Mouse (Mus musculus) embryo, embryonic 11 days (tissue): Measurements from ENCODE around the gene Pald1.

Experiments
- DNase-seq: peaks from one replicate; pipeline ENCODE4 v3.0.0-alpha.2; 2015

The Pald1 gene

DNA sequence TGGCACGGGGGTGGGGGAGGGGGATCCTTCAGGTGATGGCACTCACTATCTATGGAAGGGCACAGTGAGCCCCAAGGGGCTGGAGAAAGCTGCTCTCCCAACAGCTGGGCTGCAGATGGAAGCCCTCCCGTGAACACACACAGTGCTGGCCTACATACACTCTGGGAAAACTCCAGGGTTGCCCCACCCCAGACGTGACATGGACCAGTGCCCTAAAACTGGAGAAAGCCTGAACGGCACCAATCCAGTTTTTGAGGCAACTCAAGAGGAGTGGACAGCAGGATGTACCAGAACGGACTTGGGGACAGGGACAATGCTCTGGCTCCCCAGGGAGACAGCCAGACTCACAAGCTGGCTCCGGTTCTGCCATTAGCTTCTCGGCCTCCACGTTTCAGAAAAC lies 58.6 kb downstream of the Pald1 start:
- DNase-seq, result no peak

DNA sequence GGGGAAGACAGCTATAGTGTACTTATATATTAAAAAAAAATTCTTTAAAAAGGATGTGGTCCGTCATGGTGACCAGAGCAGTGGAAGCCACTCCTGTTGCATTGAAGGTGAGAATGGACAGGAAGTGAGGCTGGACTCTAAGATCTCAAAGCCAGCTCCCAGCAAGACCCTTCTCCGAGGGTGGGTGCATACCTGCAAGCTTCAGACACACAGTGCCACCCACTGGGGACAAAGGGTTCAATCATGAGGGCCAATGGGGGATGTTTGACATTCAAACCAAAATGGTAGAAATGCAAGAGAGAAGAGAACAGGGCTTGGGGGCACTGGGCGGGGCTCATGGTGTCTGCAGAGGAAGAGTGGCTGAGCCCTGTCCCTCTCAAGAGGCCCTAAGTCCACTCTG lies 64.8 kb downstream of the Pald1 start:
- DNase-seq, result no peak

DNA sequence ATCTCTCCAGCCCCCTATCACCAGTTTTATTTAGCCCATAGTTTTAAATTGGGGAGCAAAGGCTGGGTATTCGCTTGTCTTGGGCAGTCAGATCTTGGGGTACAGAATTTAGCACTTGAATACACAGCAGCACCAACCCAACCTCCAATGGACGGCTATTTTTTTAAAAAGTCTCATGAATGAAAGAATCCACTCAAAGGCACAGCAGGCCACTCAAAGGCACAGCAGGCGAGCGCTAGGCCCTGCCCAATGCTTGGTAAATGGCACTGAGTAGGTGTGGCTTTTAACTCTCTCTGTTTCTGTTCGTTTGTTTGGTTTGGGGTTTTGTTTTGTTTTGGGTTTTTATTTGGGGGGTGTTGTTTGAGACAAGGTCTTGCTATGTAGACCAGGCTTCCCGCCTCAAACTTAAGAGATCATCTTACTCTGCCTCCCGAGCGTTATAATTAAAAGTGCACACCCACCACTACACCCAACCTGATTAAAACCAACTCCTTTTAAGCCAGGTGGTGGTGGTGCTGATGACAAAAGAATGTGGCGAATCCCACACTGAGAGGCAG lies 67.9 kb downstream of the Pald1 start:
- DNase-seq, result no peak

DNA sequence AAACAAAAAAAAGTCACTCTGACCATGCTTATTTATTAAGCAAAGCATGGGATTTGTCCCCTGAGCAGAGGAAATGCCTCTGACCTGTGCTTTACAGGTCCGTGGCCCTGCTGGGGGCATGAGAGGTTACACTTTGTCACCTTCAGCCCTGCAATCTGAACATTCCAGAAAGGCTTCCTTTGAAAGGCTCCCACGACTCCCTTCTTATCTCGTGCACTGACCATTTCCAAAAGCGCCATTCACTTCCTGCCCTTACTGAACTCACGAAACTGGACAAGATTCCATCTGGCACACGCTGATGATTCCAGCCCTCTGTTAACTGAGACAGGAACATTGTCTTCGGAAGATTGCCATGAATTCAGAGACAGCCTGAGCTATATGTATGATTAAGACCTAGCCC lies 69.6 kb downstream of the Pald1 start:
- no peak for DNase-seq

DNA sequence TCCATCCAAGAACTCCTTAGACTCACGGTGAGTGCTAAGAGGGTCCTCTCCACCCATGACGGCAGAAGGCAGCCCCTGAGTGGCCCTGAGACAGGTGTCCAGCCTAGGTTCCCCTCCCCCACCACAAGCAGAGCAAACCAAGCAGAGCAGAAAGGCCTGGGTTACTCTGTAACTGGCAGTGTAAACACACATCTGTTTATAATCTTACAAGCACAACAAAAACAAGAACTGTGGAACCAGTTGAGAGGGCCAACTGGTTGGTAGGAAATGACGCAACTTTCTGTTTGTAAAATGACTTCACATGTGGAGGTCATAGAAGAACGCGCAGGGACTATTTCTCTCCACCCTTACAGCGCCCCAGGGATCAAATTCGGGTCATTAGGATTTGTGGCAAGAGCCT lies 70.6 kb downstream of the Pald1 start:
- no peak for DNase-seq

DNA sequence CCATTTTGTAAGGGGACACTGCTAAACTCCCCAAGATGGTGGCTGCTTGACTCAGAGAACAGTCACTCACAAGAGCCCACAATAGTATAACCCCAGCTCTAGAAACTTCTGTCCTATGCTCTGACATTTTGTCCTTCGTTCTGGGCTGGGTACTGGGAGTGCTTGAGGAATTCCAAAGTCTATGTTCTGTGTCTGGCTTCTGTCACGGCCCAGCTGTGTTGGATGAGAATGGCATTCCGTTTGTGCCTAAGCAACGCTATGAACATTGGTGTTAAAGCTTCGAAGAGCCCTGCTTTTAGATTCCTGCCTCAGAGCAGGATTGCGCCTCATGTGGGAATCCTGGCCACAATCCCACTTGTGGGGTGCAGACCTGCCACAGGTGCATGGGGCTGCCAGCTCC lies 71.2 kb downstream of the Pald1 start:
- DNase-seq, result no peak

DNA sequence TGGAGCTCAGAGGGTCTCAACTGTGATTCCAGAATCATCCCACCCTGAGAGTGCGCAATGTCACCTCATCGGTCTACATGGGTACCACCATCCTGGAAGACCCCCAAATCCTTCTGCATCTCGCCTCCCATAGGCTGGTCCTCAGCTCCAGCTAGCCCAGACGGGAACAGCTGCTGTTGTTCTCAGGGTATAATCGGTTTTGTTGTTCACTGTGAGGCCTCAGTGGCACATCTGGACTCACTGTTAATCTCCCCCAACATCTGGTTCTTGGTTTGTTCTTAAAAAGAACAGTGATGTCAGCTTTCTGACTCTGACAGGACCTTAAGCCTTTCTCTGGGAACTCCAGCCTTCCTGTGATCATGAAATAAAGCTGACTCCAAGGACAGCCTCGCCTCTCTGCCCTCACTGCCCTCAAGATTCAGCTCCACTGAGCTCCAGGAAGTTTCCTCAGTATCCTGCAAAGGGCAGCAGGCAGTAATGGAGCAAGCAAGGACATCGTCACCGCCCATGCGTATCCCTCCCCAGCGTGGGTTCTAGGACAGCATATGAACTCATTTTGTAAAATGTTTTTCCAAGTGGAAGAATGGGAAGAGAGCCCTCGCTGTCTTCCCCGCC lies 74.5 kb downstream of the Pald1 start:
- peak; percentile 45 for DNase-seq

DNA sequence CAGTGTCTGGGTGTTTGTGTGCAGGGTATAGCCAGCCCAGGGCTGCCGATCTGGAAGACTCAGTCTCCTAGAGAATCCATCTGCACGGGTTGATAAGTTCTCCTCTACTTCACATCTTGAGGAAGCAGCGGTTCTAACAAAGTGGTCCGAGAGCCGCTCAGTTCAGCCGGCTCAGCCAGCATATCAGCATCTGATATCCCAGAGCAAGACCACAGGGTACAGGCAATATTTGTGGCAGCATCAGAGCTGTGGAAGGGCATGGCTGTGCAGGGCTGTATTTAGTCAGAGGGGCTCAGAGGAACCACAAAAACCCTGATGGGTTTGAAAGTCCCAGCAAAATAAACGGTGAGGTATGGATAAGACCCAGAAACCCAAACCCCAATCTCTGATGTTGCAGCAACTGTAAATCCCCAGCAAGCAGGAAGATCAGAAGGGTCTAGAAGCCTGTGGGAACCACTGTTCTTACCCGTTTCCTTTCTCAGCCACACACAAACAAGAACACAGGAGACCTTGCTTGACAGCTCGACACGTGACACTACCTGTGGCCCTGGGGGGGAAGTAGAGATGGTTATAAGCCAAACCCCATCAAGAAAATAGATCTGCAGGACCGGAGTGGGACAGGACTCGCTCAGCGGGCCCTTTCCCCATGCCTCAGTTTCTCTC lies 77.3 kb downstream of the Pald1 start:
- DNase-seq, result no peak

DNA sequence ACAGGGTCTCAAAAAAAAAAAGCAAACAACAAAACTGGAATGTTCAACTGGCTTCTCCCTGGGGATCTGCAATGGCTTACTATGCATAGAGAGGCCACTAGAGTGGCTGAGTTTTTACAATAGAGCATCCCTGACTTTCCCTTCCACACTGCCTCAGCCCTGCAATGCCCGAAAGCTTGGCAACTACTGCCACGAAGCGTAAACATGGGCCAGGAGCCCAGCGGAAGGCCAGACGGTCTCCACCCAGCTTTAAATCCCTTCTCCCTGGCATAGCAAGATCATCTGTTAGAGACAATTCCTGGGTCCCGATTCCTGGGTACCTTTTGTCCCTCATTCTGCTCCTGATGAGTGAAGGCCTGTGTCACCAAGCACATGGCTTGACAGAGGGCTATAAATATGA lies 79.3 kb downstream of the Pald1 start:
- no peak for DNase-seq

DNA sequence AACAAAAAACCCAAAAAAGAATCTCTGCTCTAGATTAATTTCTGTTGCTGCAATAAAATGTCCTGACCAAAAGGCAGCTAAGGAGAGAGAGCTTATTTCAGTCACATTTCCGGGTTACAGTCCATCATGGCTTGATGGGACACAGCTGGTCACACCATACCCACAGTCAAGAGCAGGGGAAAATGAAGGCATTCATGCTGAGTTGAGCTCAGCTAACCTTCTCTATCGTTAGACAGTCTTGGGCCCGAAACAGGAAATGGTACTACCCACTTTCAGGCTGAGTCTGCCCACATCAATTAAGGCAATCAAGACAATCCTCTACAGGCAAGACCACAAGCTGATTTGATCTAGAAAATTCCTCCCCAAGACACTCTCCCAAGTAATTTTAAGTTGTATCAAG lies 82.3 kb downstream of the Pald1 start:
- DNase-seq, result no peak

DNA sequence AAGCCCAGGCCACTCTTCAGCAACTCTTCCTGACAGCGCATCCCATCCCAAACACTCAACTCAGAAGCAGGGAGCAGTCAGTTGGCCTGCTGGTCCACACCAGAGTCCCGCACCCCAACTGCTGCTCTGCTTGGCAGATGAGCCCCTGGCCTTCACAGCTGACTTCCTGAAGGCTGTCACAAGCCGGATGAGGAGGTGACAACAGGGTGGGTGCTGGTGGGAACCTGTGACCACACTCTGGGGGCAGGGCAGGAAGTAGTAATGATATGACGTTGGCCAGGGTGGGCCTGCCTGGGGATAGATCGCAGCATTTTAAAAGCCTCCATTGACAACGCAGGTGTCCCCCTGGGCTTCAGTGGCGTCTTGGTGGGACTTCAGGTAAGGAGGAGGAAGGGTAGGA lies 85.9 kb downstream of the Pald1 start, which contains the start of gene Prf1:
Gene Prf1, plus strand, starts transcription at position 357 of the 400 bp plus-strand sequence.
- no peak for DNase-seq

DNA sequence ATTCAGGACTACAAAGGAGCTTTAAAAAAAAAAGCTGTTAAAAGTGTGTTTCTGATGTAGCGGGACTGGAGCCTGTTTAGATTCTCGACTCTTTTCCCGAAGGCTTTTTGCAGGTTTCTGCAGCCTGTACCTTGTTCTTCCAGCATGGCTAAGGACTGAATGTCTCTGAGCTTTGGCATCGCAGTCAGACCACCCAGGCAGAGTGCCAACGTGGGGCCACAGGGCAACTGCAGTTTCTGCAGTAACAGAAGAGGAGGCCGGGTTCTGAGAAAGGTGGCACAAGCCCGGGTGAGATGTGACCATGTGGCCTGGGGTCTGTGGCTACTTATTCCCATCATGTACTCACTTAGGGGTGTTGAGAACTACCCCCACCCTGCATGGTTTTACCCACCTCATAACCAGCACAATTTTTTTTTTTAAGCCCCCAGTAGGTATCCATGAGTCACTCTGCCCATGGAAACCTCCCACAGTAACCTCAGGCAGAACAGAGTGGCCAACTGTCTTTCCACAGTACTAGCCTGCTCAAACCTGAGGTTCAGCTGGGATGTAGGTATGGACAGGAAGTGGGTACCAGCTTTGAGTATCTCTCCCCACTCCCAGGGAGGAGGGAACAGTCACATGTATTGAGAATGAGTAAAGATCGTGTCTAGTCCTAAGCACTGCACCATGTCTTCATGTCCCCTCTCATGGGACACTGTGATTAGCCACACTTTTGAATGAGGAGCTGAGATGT lies 86.5 kb downstream of the Pald1 start:
- DNase-seq, result no peak

DNA sequence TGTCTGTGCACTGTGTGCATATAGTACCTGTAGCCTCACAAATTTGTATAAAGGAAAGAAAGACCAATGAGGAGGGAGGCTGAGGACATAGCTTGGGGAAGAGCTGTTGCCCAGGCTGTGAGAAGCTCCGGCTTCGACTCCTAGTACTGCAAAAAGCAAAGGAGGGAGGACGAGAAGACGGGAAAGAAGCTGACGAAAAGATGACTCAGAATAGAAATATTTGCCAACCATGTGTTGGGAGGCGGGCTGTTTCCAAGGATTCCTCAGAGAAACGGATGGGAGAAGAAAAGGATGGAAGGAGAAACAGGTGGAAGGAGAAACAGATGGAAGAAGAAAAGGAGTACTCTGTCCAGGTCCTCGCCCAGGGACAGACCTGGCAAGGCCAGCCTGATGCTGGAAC lies 89.1 kb downstream of the Pald1 start:
- DNase-seq, result no peak

DNA sequence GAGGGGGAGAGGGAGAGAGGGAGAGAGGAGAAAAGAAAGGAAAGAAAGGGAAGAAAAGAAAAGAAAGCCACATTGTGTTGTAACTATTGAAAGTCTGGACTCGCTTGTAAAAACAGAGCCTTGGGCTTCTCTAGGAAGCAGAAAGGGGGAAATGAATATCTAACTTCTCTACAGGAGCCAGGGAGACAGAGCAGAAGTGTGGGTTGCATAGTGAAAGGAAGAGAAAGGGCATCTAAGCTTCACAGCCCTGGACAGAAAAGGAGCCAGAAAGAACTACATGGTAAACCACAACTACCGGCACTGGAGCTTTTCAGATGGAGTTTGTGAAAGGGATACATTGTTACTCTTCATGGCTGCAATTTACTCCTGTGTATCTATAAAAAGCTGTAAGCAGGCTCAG lies 92.9 kb downstream of the Pald1 start:
- no peak for DNase-seq

DNA sequence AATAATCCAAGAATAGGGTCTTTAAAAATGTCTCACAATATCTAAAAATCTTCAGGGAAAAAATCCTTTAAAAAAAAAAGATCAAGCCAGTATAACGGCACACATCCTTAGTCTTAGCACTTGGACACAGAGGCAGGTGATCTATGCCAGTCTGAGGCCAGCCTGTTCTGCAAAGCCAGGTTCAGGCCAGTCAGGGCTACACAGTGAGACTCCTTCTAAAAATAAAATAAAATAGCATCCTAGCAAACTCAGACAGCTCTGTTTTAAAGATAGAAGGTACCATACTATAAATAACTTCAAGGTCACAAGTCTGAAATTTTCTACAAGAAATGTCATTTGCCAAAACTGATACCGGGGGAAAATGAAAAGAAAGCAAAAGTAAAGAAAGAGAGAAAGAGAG lies 93.3 kb downstream of the Pald1 start:
- no peak for DNase-seq

DNA sequence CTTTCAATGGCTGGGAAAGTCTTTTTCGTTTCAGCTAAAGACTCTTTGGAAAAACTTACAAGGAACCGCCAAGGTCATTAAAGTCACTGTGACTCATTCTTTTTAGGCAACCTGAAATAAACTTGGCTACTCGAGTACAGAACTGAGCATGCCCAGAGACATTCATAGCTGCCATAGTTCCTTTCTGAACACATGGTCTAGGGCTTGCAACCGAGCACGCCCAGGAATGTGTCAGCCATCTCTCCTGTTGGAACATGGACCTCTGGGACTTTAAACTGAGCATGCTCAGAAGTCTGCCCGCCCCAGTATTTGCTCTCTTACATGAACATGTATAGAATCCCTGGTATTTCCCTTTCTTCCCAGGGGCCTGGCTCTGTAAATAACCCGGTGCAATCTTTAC lies 97.1 kb downstream of the Pald1 start:
- peak; percentile 40 for DNase-seq

DNA sequence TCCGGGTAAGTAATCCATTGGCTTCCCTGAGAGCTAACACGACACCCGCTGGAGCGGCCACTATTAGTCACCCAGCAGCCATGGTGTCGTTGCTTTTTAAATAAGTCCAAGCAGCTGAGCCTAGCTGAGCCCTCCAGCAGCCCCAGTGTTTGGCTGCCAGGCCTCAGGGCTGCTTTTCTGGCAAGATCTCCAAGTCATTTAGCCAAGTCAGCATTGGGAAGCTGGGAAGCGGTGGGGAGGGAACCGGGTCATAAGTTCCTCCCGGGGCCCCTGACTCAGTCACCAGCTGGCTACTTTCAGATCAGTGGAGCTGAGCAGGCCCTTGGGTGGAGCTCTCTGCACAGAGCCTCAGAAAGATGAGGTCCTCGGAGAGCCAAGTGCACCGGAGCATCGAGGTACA lies 98.1 kb downstream of the Pald1 start:
- no peak for DNase-seq

DNA sequence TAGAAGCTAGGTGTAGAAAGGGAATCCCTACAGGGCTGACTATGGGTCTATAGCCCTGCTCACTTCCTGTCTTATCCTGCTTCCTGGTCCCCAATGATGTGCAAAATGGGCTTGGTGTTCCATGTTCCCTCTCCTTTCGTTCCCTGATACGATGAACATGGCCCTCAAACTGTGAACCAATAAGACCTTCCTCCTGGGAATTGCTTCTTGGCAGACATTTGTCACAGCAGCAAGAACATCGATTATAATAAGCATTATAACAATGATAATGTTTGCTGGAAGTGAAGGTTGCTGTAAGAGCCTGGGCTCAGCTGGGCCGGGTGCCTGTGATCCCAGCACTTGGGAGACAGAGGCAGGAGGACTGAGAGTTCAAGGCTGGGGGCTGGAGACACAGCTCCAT lies 99.0 kb downstream of the Pald1 start:
- DNase-seq, result no peak

DNA sequence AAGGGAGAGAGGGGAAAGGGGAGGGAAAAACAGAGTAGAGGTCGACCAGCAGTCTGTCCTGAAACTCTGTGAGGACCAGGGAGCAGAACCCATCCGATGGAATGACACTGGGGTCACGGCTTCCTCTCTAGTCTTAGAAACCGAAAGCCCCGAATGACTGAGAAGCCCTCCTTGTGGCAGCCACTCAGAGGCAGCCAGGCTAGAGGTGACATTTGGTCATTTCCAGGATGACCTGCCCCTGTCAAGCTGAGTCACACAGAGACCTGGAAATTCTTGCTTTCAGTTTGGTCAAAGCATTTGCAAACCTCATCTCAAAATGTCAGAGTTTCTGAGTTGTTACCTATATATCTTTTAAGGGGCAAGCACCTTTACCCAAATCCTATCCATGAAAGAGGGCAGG lies 102.2 kb downstream of the Pald1 start:
- no peak for DNase-seq

DNA sequence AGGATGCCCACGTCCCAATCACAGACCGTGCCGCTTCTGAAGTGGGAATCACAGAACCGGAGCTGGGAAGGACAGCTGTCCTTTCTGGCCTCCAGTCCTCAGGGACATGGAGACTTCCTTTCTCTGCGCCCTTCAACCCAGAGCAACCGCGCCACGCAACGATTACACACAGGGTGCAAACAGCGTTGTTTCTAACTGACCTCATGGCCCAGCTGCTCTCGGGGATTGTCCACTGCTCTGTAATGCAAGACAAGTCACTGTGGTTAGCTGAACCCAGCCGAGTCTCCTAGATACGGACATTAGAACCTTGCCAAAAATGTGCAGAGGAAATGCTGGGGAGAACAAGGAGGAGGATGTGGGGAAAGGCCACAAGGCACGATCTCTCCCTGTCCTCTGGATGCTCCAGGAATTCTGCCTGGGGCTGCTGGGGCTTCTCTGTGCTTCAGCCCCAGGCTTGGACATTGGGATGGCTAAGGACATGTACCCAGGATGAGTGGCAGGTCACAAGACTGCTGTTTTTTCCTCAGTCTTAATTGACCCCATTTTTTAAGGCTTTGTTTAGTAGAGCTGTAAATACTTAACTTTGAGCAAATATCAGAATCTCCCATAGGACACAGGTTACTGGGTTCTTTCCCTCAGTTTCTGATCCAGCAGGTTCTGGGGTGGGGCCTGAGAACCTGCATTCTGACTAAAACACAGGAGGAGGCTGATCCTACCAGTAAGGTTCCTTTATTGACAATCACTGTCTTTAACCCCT lies 105.2 kb downstream of the Pald1 start:
- DNase-seq, result no peak

DNA sequence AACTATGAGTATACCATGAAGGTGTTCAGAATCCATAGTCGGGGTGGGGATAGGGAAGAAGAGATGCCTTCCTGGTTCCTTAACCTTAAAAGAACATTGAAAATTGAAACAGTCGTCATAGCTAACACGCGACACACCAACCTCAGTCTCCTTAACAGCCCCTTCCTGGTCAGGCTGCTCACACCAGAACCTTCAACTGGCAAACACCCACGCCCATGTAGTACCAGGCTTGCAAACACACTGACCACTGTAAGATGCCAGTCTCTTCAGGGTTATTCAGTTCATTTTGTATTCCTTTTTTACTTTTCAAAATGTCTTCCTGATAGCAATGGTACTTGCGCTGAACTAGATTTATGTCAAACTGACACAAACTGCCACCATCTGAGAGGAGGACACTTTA lies 106.3 kb downstream of the Pald1 start:
- DNase-seq, result no peak

DNA sequence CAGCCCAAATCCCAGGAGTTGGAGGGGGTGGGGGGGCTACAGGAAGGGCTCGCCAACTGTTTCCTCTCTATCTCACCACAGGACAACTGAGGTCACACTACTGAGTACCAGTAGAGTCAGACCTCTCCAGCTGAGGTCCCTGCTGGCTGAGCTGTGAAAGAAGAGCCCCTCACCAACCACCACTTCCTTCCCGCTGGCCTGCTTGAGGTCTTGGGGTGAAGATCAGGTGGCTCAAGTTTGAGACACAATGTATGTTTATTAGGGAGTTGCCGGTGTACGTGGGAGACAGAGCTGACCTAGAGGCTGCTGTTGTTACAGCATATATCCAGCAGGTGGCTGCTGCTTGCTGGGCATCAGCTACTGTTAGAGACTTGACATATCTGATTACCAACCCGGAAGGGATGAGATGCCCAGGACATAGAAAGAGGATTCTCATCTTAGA lies 107.6 kb downstream of the Pald1 start:
- peak; percentile 78 for DNase-seq

DNA sequence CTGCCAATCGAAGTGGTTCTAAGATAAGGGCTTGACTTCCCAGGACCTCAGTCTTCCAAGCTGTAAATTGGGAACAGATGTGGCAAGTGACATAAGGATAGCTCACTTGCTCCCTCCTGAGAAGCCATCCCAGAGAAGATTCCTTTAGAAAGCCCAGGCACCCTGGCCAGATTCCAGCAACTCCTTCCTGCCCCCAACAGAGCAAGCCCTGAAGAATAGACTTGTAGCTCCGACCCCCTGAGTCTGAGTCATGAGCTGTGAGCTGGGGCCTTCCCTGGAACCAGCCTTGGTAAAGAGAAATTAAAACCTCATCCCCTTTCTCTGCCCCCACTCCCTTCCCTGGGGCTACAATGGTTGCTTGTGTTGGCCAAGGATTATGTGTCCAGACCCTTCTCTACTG lies 108.8 kb downstream of the Pald1 start:
- no peak for DNase-seq
